Mouse (Mus musculus): Measurements from ENCODE around the gene Arrdc5. TPM values are rescaled to one million over a fixed set of nuclear protein-coding genes. Genes with fewer than 3 reads are reported as not detected.

Gene Arrdc5
- total RNA-seq, 4 experiments from 2014 or later = not detected

DNA sequence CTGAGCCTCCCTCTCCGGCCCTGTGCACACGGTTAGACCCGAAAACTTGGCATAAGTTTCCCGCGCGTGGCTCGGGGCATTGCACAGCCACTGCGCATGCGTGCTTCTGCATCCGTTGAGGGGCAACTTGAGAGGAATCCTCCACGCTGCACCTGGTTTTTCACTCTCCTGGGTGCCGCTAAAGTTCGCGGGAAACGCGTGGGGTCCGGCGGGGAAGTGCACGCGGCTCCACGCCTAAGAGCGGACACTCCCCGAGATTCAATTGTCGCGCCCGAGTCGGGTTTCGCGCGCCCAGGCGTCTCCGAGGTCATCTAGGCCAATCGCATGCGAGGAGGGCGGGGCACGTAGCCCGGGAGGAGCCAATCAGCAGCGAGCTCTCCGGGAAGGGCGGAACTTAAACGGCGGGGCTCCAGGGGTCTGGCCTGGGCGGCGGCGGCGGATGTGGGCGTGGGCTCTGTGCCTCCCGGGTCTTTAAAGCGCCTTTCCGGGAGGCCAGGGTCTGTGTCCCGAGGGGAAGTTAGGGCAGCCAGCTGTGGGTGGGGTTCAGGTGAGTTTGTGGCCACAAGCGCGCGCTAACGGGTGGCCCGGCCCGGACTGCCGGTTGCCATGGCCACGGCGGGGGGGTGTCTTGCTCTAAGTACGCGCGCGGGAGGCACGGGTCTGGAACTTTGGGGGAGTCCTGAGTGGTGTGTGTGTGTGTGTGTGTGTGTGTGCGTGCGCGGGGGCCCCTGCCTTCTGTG, 3.9 kb upstream of the Arrdc5 start:
- peak; percentile 88 to 89 for DNase-seq (ENCODE audit: low spot score in 2 of 2)

DNA sequence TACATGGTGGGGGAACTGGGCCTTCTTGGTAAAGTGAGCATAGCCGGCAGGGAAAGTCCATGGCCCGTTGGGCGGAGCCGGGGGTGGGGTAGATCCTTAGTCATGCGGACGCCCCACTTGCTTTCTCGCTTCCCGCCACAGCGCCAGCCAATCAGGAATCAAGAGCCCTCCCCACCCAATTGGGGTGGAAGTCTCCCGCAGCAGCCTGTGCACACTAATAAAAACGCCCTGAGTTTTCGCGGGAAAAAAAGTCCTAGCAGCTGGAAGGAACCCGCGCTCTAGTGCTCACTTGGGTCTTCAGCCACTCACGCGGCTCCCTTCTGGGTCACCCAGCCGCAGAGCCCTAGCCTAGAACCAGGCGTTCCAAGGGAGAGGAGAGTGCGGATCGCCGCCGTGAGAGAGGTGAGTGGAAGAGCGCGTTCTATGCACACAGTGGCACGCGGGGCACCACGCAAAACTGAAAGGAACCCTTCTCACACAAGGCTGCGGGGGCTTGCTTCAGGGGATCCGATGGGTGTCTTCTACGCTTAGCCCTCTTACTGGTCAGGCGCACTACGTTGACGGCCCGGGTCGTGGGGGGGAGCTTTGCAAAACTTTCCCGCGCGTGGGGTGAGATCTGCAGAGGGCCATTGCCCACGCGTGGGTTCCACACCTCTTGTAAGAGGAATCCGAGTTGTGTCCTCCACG, 3.2 kb upstream of the Arrdc5 start, which contains the start of gene Uhrf1:
Gene Uhrf1, plus strand, starts transcription at position 162 of the 687 bp plus-strand sequence.
- peak in 1 of 2 experiments; percentile 20 for DNase-seq (ENCODE audit: low spot score in 2 of 2)

DNA sequence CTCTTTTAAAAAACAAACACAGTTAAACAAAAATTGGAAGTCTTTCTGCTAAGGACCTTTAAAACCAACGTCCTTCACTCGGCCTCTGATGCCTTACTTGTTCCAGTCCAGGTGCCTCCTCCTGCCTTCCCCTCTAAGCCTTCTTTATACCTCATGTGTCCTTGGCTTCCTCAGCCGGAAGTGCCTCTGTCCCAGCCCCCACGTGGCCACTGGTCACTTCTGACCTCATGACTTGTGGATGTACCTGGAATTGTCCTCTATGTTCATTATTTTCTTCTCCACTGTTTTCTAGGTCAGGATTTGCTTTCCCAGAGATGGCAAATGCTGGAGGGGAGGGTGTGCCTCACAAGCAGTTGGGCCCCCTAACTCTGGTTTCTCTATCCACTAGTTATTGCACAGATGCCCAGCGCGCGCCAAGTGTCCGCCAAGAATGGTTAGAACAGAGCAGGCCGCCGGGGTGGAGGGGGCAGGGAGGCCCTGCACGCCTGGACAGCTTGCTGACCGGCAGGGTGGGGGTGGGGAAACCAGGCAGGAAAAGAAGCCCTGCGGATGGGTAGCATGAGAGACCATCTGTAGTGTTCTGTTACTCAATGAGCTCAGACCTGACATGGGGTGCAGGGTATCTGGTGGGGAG, 2.4 kb upstream of the Arrdc5 start:
- DNase-seq (ENCODE audit: low spot score in 2 of 2) = no peak

DNA sequence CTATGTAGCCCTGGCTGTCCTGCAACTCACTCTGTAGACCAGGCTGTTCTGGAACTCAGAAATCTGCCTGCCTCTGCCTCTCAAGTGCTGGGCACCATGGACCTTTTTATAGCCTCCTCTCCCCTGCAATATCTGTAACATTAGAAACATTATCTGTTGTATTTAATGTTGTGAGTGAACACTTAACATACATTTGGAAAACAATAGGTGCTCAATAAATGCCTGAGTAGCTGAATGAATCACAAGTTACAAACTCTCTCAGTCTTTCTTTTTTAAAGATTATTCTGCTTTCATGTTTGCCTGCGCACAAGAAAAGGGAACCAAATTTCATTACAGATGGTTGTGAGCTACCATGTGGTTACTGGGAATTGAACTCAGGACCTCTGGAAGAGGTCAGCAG, 1.8 kb downstream of the Arrdc5 start:
- no peak for DNase-seq (ENCODE audit: low spot score in 2 of 2)

DNA sequence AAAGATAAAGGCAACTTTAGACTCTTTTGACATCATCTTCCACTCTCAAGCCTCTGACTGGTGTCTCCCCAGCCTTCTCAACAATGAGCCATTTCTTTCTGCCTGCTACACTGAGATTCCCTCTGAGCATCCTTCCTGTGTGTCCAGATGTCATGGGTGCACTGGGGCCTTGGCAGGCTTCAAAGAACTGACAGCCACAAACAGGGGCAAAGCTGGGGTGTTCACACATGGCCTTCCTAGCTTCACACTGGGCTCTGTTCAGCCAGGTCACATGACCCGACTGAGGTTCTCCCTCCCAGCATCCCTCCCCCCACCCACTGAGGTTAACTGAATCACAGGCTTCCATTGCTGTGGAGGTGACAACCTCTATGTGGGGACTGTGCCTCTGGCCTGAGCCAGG, 3.9 kb downstream of the Arrdc5 start:
- DNase-seq (ENCODE audit: low spot score in 2 of 2) = no peak

DNA sequence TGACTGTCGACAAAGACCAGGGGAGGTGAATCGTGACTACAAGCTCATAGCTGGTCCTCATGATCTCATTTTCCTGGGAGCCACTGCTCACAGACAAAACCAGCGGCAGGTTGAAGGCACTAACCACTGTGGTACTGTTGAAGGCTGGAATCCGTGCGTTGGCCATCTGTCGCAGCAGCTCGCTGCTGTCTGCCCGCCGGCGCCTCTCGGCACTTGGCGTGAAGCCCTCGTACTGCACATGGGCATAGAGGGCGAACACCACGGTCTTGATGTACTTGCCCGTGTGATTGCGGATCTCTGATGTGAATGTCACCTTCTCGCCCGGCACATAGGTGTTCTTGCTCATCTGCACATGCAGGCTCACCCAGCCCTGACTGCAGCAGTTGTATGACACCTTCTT, 5.8 kb downstream of the Arrdc5 start:
- no peak for DNase-seq (ENCODE audit: low spot score in 2 of 2)

DNA sequence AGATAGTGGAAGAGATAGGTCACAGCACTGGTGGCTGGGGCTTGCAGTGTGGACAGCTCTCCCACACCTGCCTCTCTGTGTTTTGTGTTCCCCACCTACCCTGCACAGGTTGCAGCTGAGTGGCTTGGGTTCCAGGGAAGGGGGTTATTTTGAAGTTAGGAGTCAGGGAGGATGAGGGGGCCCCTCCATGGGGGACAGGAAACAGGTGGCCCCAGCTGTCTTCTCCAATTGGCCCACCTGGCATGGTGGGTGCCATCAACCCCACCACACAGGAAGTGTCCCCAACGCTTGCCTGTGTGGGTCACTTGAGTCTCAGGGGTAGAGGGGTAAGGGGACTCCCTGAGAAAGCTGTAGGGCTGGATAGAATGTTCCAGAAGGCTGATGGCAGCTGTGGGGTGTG, 6.8 kb downstream of the Arrdc5 start:
- no peak for DNase-seq (ENCODE audit: low spot score in 2 of 2)

DNA sequence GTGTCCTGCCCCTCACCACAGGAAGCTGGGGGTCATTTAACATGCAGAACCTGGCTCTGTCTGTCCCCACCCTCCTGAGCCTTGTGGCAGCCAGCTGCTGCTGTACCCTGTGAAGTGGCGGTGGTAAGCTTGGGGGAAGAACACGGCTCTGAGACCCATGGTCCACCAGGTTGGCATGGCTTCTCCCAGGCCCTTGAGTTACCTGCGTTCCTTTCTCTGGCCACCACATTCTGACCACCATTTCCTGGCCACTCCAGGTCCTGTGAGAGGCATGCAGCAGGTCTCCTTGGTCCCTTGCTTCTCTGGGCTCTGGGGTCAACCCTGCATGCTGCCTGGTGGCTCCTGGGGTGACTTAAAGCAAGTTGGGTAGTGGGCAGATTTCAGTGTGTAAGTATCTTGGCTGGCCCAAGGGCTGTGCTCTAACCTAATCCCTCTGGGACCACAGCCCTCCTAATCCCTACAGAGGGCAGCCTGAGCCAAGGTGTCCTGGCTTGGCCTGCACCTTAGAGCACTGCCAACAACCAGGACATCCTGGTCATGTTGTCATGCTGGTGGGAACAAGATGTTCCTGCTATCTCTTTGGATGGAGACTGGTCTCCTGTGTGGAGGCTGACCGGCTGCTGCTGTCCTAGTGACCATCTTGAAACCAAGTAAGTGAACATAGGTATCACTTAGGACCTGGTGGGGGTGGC, 7.4 kb downstream of the Arrdc5 start, which contains the start of gene Plin3:
Gene Plin3, minus strand, starts transcription at position 343 of the 692 bp plus-strand sequence.
- peak; percentile 57 to 69 for DNase-seq (ENCODE audit: low spot score in 2 of 2)

DNA sequence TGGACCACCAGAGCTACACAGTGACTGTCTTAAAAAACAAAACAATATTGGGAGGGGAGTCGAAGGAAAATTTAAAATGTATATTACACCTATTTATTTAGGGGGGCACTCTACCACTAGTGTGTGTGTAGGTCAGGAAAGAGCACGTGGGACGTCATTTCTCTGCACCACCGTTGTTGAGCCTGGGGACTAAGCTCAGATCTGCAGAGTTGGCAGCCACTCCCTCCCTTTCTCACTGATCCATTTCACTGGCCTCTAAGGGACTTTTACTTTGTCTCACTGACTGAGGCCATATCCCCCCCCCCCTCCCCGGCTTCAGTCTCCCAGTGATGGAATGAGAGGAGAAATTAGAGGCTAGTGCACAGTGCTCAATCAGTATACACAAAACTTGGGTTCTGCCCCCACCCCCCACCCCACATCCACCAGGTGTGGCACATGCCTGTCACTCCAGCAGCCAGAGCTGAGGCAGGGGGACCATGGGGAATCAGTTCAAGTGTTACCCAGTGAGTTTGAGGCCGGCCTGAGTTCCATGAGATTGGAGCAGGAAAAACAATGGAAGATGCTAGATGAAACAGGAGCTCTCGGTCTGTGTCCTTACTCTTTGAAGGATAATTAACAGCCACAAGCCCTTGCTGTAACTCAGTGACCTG, 8.1 kb downstream of the Arrdc5 start:
- DNase-seq (ENCODE audit: low spot score in 2 of 2) = no peak

DNA sequence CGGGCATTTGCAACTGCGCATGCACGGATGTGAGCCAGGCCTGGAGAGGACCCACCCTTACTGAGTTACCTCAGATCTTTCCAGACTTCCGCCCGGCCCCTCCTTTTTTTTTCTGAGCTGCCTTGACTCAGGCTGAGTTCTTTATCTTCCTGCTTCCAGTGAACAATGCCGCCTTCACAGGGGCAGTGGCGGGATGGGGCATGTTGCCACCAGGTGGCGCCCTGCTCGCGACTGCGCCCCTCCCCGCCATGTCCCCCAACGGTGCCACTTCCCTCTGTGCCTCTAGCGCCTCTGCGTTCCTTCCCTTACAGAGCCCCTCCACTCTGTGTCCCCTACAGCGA, 8.9 kb downstream of the Arrdc5 start:
- DNase-seq (ENCODE audit: low spot score in 2 of 2) = peak; percentile 83 to 86

DNA sequence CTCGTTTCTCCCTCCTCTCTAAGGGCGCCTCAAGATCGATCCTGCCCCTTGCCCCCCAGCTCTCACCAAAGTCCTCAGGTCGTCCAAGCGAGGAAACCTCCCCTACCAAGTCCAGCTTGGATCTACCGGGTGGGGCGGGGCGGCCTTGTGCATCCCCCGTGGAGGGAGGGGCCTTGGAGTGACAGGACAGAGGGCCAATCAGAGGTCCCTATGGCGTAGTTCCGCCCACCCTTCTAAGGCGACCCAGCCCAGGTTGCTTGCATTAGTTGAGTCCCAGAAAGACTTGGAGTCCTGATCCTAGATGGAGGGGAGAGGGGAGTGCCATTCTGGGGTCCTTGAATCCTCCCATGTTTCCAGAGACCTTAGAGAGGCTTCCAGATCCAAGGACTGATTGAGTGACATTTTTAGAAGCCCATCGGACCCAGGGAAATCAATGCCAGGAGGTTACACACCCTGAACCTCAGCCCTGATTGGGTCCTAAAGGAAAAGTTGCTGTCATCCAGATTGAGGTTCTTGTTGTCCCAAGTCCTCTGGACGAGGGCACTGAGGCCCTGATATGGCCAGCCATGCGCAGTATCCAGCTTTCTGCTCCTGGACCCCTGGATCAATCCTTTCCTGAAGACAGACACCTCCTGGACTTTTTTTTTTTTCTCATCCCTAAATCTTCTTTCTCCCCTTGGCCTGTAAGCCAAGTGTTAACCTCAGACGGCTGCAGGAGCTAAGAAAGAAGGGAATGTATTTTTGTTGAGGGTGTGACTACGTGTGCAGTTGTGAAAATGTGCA, 9.5 kb downstream of the Arrdc5 start:
- peak; percentile 93 to 97 for DNase-seq (ENCODE audit: low spot score in 2 of 2)

DNA sequence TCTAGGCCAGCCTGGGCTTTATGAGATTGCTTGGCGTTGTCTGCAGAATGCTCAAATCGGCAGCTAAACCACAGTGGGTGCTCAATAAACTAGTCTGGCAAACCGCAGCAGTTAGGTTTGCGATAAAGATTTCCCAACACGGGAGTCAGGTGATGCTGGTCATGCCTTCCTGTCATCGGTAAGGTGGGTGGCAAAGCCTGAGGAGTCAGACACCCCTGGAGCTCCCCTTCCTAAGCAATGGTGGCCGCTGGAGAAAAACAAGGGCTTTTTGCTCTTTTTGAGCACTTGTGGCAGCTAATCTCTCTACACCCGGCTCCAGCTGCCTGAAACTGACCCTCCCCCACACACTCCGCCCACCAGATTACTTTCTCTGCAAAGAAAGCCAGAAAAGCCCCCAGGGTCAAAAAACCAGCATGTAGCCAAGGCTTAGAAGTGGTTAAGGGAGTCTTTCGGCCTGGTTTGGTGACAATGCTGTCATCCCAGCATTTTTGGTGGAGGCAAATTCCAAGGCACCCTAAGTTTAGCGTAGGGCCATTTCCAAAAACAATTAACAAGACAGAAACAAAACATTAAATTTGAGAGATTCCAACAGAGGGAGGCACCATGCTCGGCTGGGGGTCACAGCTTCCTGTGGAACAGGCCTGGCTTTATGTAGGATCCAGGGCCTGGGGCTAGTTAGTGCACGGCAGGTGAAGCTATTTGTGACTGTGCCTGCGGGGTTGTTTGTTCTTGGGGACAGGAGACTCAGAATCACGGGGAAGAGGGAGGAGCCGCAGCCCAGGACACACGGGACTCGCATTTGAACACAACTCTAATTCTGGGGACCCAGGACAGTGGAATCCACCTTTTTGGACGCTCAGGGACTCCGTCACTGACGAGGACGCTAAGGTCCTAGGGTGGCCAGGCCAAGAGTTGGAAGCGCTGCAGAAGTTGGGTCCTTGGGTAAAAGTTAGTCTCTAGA, 10.4 kb downstream of the Arrdc5 start:
- DNase-seq (ENCODE audit: low spot score in 2 of 2) = no peak

DNA sequence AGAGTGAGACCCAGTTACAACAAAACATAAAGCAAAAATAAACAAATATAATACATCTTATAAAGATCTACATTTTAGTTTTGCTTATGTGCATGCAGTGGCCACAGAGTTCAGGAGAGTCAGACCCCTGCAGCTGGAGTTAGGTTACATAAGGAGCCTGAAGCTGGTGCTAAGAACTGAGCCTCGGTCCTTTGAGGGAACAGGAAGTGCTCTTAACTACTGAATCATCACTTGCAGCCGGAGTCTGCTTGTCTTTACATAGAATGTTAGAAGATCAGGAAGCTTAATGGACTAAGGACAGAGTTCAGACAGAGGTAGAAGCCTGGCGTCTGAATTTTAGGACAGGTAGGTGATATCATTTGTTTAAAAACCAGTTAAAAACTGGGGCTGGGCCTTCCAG, 11.2 kb downstream of the Arrdc5 start:
- no peak for DNase-seq (ENCODE audit: low spot score in 2 of 2)

DNA sequence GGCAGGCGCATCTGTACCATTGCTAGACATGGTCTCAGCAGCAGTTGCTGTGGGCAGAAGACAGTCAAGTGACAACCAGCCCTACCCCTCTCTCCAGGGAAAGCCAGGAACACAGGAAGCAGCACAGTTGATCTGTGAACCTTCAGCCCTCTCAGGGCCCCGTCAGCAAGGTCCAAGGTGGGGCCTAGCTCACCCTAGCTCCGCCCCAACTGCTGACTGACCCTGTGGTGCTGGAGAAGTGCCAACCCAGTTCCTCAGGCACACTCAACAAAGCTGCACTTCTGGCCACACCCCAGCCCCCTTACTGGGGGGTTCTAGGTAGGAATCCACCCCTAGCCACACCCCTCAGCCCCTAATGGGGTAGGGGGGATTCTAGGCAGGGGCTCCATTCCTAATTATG, 12.3 kb downstream of the Arrdc5 start:
- DNase-seq (ENCODE audit: low spot score in 2 of 2) = no peak

DNA sequence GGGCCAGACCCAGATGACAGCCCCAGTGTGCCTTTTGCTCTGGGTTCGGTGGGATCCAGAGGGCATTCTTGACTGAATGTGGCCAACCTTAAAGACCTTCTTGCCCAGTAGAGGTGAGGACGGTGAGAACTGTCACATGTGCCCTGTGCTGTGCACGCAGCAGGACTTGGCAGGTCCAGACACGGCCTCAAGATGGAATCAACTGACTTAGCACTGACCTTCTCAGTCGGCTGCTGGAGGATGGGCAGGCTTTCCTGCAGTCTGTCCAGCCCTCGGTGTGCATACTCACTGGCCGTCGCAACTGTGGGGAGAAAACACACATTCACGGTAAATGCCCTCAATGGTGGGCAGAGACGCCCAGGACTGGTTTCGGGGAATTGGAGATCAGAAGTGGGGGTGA, 14.1 kb downstream of the Arrdc5 start:
- DNase-seq (ENCODE audit: low spot score in 2 of 2) = no peak

DNA sequence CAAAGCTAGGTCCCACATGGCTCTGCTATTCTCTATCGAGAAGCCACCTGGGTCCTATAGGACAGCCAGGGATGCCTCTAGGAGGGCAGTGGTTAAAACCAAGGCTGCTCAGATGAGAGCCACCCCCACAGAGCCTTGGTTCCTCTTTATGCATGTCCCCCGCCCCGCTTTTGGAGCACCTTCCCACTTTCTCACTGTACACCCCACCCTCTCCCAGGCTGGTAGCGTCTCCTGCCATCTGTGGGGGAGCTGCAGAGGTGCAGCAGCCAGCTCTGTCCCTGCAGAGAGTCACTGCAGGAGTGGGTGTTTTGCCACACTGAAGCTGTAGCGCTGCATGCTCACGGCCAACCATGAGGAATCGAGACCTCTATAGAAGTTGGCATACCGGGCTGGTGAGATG, 16.8 kb downstream of the Arrdc5 start:
- DNase-seq (ENCODE audit: low spot score in 2 of 2) = no peak

DNA sequence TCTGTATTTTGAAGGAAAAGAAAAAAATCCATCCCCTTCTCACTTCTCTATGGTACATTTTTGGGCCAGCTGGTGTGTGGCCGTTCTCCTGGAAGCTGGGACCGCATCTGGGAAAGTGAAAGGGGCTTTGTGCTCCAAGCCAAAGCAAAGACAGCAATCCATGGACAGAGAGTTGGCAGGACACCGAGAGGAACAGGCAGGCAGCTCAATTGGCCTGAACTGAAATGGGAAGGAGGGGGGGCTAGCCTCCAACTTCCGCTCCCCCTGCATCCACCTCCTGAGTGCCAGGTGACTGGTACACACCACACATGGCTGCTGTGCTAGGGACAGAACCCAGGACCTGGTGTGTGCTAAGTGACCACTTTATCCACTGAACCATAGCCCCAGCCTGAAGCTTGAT, 17.3 kb downstream of the Arrdc5 start:
- DNase-seq (ENCODE audit: low spot score in 2 of 2) = no peak

DNA sequence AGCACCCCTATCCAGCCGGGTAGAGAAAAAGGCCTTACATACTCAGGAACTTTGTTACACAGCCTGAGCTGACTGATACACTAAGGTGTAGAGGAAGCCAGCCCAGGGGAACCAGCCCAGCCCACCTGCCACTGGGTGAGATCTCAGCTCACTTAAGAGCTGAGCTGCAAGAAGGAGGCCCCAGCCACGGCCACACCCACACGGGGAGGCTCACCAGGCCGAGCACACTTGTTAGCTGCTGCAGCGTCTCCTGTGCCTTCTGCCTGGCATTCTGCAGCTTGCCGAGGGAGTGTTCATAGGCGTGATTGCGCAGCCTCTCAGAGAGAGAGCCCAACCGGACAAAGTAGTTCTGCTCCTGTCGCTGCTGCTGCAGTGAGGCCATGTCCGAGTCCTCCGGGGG, 18.9 kb downstream of the Arrdc5 start:
- DNase-seq (ENCODE audit: low spot score in 2 of 2) = no peak

DNA sequence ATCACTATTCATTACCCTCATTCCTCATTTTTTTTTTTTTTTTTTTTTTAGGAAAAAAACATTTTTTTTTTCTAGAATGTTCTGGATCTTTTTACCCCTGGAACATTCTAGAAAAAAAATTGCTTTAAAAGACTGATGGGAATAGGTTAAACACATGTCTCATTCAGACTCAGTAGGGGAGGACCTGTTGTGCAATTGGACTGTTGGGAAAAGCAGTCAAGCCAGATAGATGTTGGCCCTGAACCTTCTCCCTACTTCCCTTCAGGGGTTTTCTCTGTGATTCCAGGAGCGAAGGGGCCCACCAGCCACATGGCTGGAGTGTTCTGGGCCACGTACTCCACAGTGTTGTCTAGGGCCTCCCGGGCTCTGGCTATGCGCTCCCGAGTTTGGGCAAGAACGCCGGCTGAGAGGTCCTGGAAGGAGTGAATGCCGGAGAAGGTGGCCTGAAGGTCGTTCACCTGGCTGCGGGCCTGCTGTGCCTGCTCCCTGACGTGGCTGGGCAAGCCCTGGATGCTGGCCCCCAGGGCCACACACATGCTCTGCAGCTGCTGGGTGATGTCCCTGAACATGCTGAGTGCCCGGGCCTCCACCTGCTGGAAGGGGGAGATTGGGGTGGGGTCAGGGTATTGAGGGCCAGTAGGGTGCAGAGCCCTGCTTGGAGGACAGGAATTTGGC, 20.5 kb downstream of the Arrdc5 start:
- DNase-seq (ENCODE audit: low spot score in 2 of 2) = no peak

Measured in gastrocnemius, adult 8-10 months (tissue).